Comparison of ENCODE assay signal across 25 mouse cellular contexts in genomic region chr4:116657971-116658370, GRCm38 (mm10). TPM values are rescaled to one million over a fixed set of nuclear protein-coding genes. Genes with fewer than 3 reads are reported as not detected.
DNase-seq lines count a peak whose midpoint lies in the region; ATAC-seq and TF ChIP-seq lines count a peak whose summit lies in the region.
"Had no signal": no experiment of that assay in that cellular context is flagged by ENCODE, and none has a peak within 500 bp of the region (broad histone marks: within the 10 kb centered on the region; RNA-seq: fewer than 3 reads in every experiment).

No protein-coding gene starts in this region.

- TF ChIP-seq CTCF in liver, postnatal 0 days (IDR thresholded peaks at IDR 0.05; ENCODE audit: low read depth), result no peak

- H3K9me3 ChIP-seq in kidney, embryonic 14.5 days (ENCODE audit: control insufficient read depth, low read length), result no peaks in the 10 kb centered on the region
- H3K9me3 ChIP-seq in kidney, embryonic 15.5 days (replicated peaks), result no peaks in the 10 kb centered on the region
- no peaks in the 10 kb centered on the region for H3K9me3 ChIP-seq in liver, embryonic 13.5 days (replicated peaks)
- H3K9me3 ChIP-seq in liver, postnatal 0 days (ENCODE audit: low read length), result no peaks in the 10 kb centered on the region
- H3K9me3 ChIP-seq in ES-E14 (ENCODE audit: control insufficient read depth, insufficient read depth, low read depth, low read length), result no peaks in the 10 kb centered on the region
- H3K9me3 ChIP-seq: embryonic facial prominence, embryonic 12.5 days; embryonic facial prominence, embryonic 15.5 days; hindbrain, embryonic 12.5 days had no signal

- no peak overlapping the region for H3K27ac ChIP-seq in kidney, embryonic 14.5 days (ENCODE audit: low read depth, low read length)
- no peak overlapping the region for H3K27ac ChIP-seq in kidney, embryonic 15.5 days
- no peak overlapping the region for H3K27ac ChIP-seq in liver, embryonic 13.5 days
- no peak overlapping the region for H3K27ac ChIP-seq in liver, postnatal 0 days (ENCODE audit: low read depth)
- peak overlapping the region; percentile 55; the same call in 1 of the 2 replicates for H3K27ac ChIP-seq in ES-E14 (ENCODE audit: insufficient read depth, low read depth, low read length, poor library complexity, severe bottlenecking)
- H3K27ac ChIP-seq: embryonic facial prominence, embryonic 12.5 days; embryonic facial prominence, embryonic 15.5 days; gastrocnemius, adult 2 months; hindbrain, embryonic 12.5 days had no signal

- DNase-seq in kidney, adult 11 months, result peak; percentile 31
- DNase-seq in kidney, adult 9 months, result peak; percentile 48
- DNase-seq in liver, embryonic 13.5 days, result no peak
- no peak for DNase-seq in liver, postnatal 0 days
- no peak for DNase-seq in ES-E14 (ENCODE audit: low read depth, low spot score)
- no peak for DNase-seq in layer of hippocampus, adult 11-12 months (ENCODE audit: low spot score)
- DNase-seq: adrenal gland, adult 2 months; adrenal gland, postnatal 14 days; B cell, adult 2 months; cerebellum, adult 11 months; cerebellum, adult 2 months; cerebellum, adult 9-11 months; cerebellum, postnatal 25 days; forebrain, postnatal 0 days; gastrocnemius, adult 2 months; gastrocnemius, postnatal 14 days; heart, adult 11 months had no signal

- no peak overlapping the region for H3K9ac ChIP-seq in kidney, embryonic 14.5 days (ENCODE audit: low read depth, low read length)
- no peak overlapping the region for H3K9ac ChIP-seq in kidney, embryonic 15.5 days
- H3K9ac ChIP-seq in liver, embryonic 13.5 days, result 0 out of 2 replicates have a peak overlapping the region, but pooled peaks have one; percentile 11
- no peak overlapping the region for H3K9ac ChIP-seq in liver, postnatal 0 days (replicated peaks)
- peak overlapping the region; percentile 44; the same call in 1 of the 2 replicates for H3K9ac ChIP-seq in ES-E14 (ENCODE audit: insufficient read depth, low read depth, low read length, poor library complexity, severe bottlenecking)
- H3K9ac ChIP-seq: embryonic facial prominence, embryonic 12.5 days; embryonic facial prominence, embryonic 15.5 days; forebrain, postnatal 0 days; hindbrain, embryonic 12.5 days had no signal

- 57% methylated on average over 3 of the region's 3 CpGs for WGBS in kidney, embryonic 14.5 days
- 47% methylated on average over 3 of the region's 3 CpGs for WGBS in kidney, embryonic 15.5 days
- 50% methylated on average over 3 of the region's 3 CpGs for whole genome bisulfite sequencing in liver, embryonic 13.5 days (ENCODE audit: insufficient replicate concordance)
- 57% methylated on average over 3 of the region's 3 CpGs for WGBS in liver, postnatal 0 days (ENCODE audit: insufficient replicate concordance)

- H3K4me2 ChIP-seq in kidney, embryonic 14.5 days (replicated peaks; ENCODE audit: low read depth, low read length), result no peak overlapping the region
- no peak overlapping the region for H3K4me2 ChIP-seq in kidney, embryonic 15.5 days
- no peak overlapping the region for H3K4me2 ChIP-seq in liver, embryonic 13.5 days
- no peak overlapping the region for H3K4me2 ChIP-seq in liver, postnatal 0 days (ENCODE audit: low read depth, low read length)
- H3K4me2 ChIP-seq: embryonic facial prominence, embryonic 12.5 days; embryonic facial prominence, embryonic 15.5 days; heart, embryonic 11.5 days; hindbrain, embryonic 12.5 days had no signal

- ATAC-seq in kidney, embryonic 14.5 days (ENCODE audit: low FRiP score, low TSS enrichment), result no peak
- ATAC-seq in kidney, embryonic 15.5 days (replicated peaks; ENCODE audit: low FRiP score), result no peak
- ATAC-seq in liver, embryonic 13.5 days (ENCODE audit: low read depth), result no peak
- ATAC-seq in liver, postnatal 0 days, result no peak
- ATAC-seq: forebrain, embryonic 14.5 days; forebrain, postnatal 0 days had no signal

- no peaks in the 10 kb centered on the region for H3K36me3 ChIP-seq in kidney, embryonic 14.5 days (ENCODE audit: control insufficient read depth, insufficient read depth, low read length)
- H3K36me3 ChIP-seq in kidney, embryonic 15.5 days, result no peaks in the 10 kb centered on the region
- no peaks in the 10 kb centered on the region for H3K36me3 ChIP-seq in liver, embryonic 13.5 days
- H3K36me3 ChIP-seq in liver, postnatal 0 days (replicated peaks; ENCODE audit: insufficient read depth, low read length), result no peaks in the 10 kb centered on the region
- H3K36me3 ChIP-seq in ES-E14 (ENCODE audit: control insufficient read depth, insufficient read depth, low read length, poor library complexity, severe bottlenecking), result no peaks in the 10 kb centered on the region
- H3K36me3 ChIP-seq: embryonic facial prominence, embryonic 12.5 days; embryonic facial prominence, embryonic 15.5 days; hindbrain, embryonic 12.5 days had no signal

- H3K4me3 ChIP-seq in kidney, embryonic 14.5 days (ENCODE audit: low read length), result no peak overlapping the region
- H3K4me3 ChIP-seq in kidney, embryonic 15.5 days (replicated peaks), result no peak overlapping the region
- no peak overlapping the region for H3K4me3 ChIP-seq in liver, embryonic 13.5 days (replicated peaks)
- H3K4me3 ChIP-seq in liver, postnatal 0 days (ENCODE audit: low read depth, low read length), result no peak overlapping the region
- H3K4me3 ChIP-seq in ES-E14 (ENCODE audit: insufficient read depth in 1 of 2, low read depth in 1 of 2, low read length in 2 of 2, poor library complexity in 1 of 2, severe bottlenecking in 1 of 2), result no peak overlapping the region
- H3K4me3 ChIP-seq: embryonic facial prominence, embryonic 12.5 days; embryonic facial prominence, embryonic 15.5 days; gastrocnemius, adult 2 months; hindbrain, embryonic 12.5 days had no signal

- in situ Hi-C loops in ES-E14 (cut with MboI; ENCODE audit: low sequenced_read_pairs in 2 of 2, unreplicated experiment in 2 of 2), result no loop called here

- H3K4me1 ChIP-seq in kidney, embryonic 14.5 days (ENCODE audit: control insufficient read depth, insufficient read depth, low read length), result no peaks in the 10 kb centered on the region
- peaks cover 19% of the 10 kb centered on the region; the same call in 1 of the 2 replicates for H3K4me1 ChIP-seq in kidney, embryonic 15.5 days
- H3K4me1 ChIP-seq in liver, embryonic 13.5 days (replicated peaks), result peaks cover 27% of the 10 kb centered on the region
- H3K4me1 ChIP-seq in liver, postnatal 0 days (ENCODE audit: insufficient read depth), result peaks cover 22% of the 10 kb centered on the region
- peaks cover 12 to 19% of the 10 kb centered on the region in 2 experiments for H3K4me1 ChIP-seq in ES-E14 (ENCODE audit: control insufficient read depth in 2 of 2, insufficient read depth in 2 of 2, low read length in 2 of 2, poor library complexity in 1 of 2)
- H3K4me1 ChIP-seq: embryonic facial prominence, embryonic 12.5 days; embryonic facial prominence, embryonic 15.5 days; hindbrain, embryonic 12.5 days had no signal

- H3K27me3 ChIP-seq in kidney, embryonic 14.5 days (ENCODE audit: control insufficient read depth, insufficient read depth, low read length), result no peaks in the 10 kb centered on the region
- no peaks in the 10 kb centered on the region for H3K27me3 ChIP-seq in kidney, embryonic 15.5 days
- no peaks in the 10 kb centered on the region for H3K27me3 ChIP-seq in liver, embryonic 13.5 days
- no peaks in the 10 kb centered on the region for H3K27me3 ChIP-seq in liver, postnatal 0 days (ENCODE audit: insufficient read depth, low read length)
- H3K27me3 ChIP-seq: CH12.LX; embryonic facial prominence, embryonic 12.5 days; embryonic facial prominence, embryonic 15.5 days; hindbrain, embryonic 12.5 days had no signal

- TF ChIP-seq EP300 in liver, postnatal 0 days (IDR thresholded peaks at IDR 0.05; ENCODE audit: low read depth), result no peak

TF ChIP-seq in ES-E14, 5 proteins besides CTCF, POLR2A, EP300 and RAD21 (continues in another document):
- no peak for TF ChIP-seq ZC3H11A (IDR thresholded peaks at IDR 0.05; ENCODE audit: borderline replicate concordance, low read depth, low read length)
- no peak for TF ChIP-seq MAFK (IDR thresholded peaks at IDR 0.05; ENCODE audit: insufficient read depth, low read depth, low read length)
- TF ChIP-seq ZNF384 (IDR thresholded peaks at IDR 0.05; ENCODE audit: low read depth, low read length), result no peak

RNA-seq across cellular contexts. Expression of gene Akr1a1, which starts 6.5 kb away (rescaled TPM):
- polyA plus RNA-seq in kidney, embryonic 14.5 days (2014; fragmentation: Nextera tagmentation; extraction: Ambion mirVana), result 730 and 751 TPM in 2 replicates
- polyA plus RNA-seq in kidney, embryonic 15.5 days (2015; fragmentation: Nextera tagmentation; extraction: Ambion mirVana), result 721 and 765 TPM in 2 replicates
- 273 and 281 TPM in 2 replicates for polyA plus RNA-seq in liver, embryonic 13.5 days (2015; fragmentation: Nextera tagmentation; extraction: Ambion mirVana)
- 320 and 321 TPM in 2 replicates for polyA plus RNA-seq in liver, postnatal 0 days (2015; fragmentation: Nextera tagmentation; extraction: Ambion mirVana)
- 197 and 262 TPM in 2 replicates for total RNA-seq in ES-E14 (2012; rRNA removed)

RNA-seq across cellular contexts. Expression of gene Prdx1, which starts 27.4 kb away (rescaled TPM):
- 1,503 and 1,977 TPM in 2 replicates for polyA plus RNA-seq in kidney, embryonic 14.5 days (2014; fragmentation: Nextera tagmentation; extraction: Ambion mirVana)
- polyA plus RNA-seq in kidney, embryonic 15.5 days (2015; fragmentation: Nextera tagmentation; extraction: Ambion mirVana), result 1,497 and 1,602 TPM in 2 replicates
- polyA plus RNA-seq in liver, embryonic 13.5 days (2015; fragmentation: Nextera tagmentation; extraction: Ambion mirVana), result 994 and 1,129 TPM in 2 replicates
- polyA plus RNA-seq in liver, postnatal 0 days (2015; fragmentation: Nextera tagmentation; extraction: Ambion mirVana), result 2,167 and 2,192 TPM in 2 replicates
- 444 and 682 TPM in 2 replicates for total RNA-seq in ES-E14 (2012; rRNA removed)

RNA-seq across cellular contexts. Expression of gene Nasp, which starts 30.2 kb away (rescaled TPM):
- polyA plus RNA-seq in kidney, embryonic 14.5 days (2014; fragmentation: Nextera tagmentation; extraction: Ambion mirVana), result 224 and 234 TPM in 2 replicates
- polyA plus RNA-seq in kidney, embryonic 15.5 days (2015; fragmentation: Nextera tagmentation; extraction: Ambion mirVana), result 175 and 180 TPM in 2 replicates
- polyA plus RNA-seq in liver, embryonic 13.5 days (2015; fragmentation: Nextera tagmentation; extraction: Ambion mirVana), result 83.0 and 104 TPM in 2 replicates
- polyA plus RNA-seq in liver, postnatal 0 days (2015; fragmentation: Nextera tagmentation; extraction: Ambion mirVana), result 30.0 and 30.6 TPM in 2 replicates
- 325 and 342 TPM in 2 replicates for total RNA-seq in ES-E14 (2012; rRNA removed)

RNA-seq across cellular contexts. Expression of gene Mmachc, which starts 50.2 kb away (rescaled TPM):
- polyA plus RNA-seq in kidney, embryonic 14.5 days (2014; fragmentation: Nextera tagmentation; extraction: Ambion mirVana), result 19.7 and 25.5 TPM in 2 replicates
- polyA plus RNA-seq in kidney, embryonic 15.5 days (2015; fragmentation: Nextera tagmentation; extraction: Ambion mirVana), result 27.2 and 27.9 TPM in 2 replicates
- polyA plus RNA-seq in liver, embryonic 13.5 days (2015; fragmentation: Nextera tagmentation; extraction: Ambion mirVana), result 13.6 and 17.1 TPM in 2 replicates
- 10.8 and 10.9 TPM in 2 replicates for polyA plus RNA-seq in liver, postnatal 0 days (2015; fragmentation: Nextera tagmentation; extraction: Ambion mirVana)
- total RNA-seq in ES-E14 (2012; rRNA removed), result 15.8 and 18.7 TPM in 2 replicates

RNA-seq across cellular contexts. Expression of gene Ccdc163, which starts 50.3 kb away (rescaled TPM):
- 36.9 and 39.6 TPM in 2 replicates for polyA plus RNA-seq in kidney, embryonic 14.5 days (2014; fragmentation: Nextera tagmentation; extraction: Ambion mirVana)
- 30.3 and 31.7 TPM in 2 replicates for polyA plus RNA-seq in kidney, embryonic 15.5 days (2015; fragmentation: Nextera tagmentation; extraction: Ambion mirVana)
- polyA plus RNA-seq in liver, embryonic 13.5 days (2015; fragmentation: Nextera tagmentation; extraction: Ambion mirVana), result 13.3 and 13.7 TPM in 2 replicates
- polyA plus RNA-seq in liver, postnatal 0 days (2015; fragmentation: Nextera tagmentation; extraction: Ambion mirVana), result 6.1 and 8.4 TPM in 2 replicates
- 18.6 and 21.9 TPM in 2 replicates for total RNA-seq in ES-E14 (2012; rRNA removed)

Comparison
In these comparisons a context has a peak if more than half of its experiments do, and no peak if none do; other contexts are left out.
1. H3K9ac ChIP-seq: peak in liver, embryonic 13.5 days (single experiment) and ES-E14 (single experiment); none in kidney, embryonic 14.5 days (single experiment), kidney, embryonic 15.5 days (single experiment) and liver, postnatal 0 days (single experiment).
2. DNase-seq: peak in kidney, adult 11 months (single experiment) and kidney, adult 9 months (single experiment); none in liver, embryonic 13.5 days (single experiment), liver, postnatal 0 days (single experiment), ES-E14 (single experiment) and layer of hippocampus, adult 11-12 months (single experiment).